Mouse (Mus musculus) embryonic facial prominence, embryonic 15.5 days (tissue): ENCODE data around the gene Apool. TPM values are rescaled to one million over a fixed set of nuclear protein-coding genes. Genes with fewer than 3 reads are reported as not detected.
"Not testable (repeated sequence)": the region's sequence is repeated elsewhere in the genome, so short reads cannot be mapped to it uniquely, and the experiment has no call there.

Source experiments
- ATAC-seq: fragments of 200-750 bp; cut with Nextera tagmentation; 2 replicates; pipeline ENCODE4 v1.8.0; 2017; ENCODE audit warnings: low read depth, moderate TSS enrichment; ENCODE audit not compliant: insufficient number of reproducible peaks, low FRiP score, low TSS enrichment
- H3K27ac ChIP-seq: fragments of 300-500 bp; sonication (generic); replicated peaks from 2 replicates; pipeline ENCODE4 v1.5.1; 2015; ENCODE audit warnings: mild to moderate bottlenecking, inconsistent platforms
- H3K27me3 ChIP-seq: fragments of 300-500 bp; sonication (generic); 2 replicates; pipeline ENCODE4 v1.6.1; 2015; ENCODE audit warnings: inconsistent platforms
- H3K36me3 ChIP-seq: fragments of 300-500 bp; sonication (generic); 2 replicates; pipeline ENCODE4 v1.6.1; 2015; ENCODE audit warnings: mild to moderate bottlenecking, inconsistent platforms
- H3K4me1 ChIP-seq: fragments of 300-500 bp; sonication (generic); 2 replicates; pipeline ENCODE4 v1.6.1; 2015; ENCODE audit warnings: inconsistent platforms
- H3K4me2 ChIP-seq: fragments of 300-500 bp; sonication (generic); replicated peaks from 2 replicates; pipeline ENCODE4 v1.6.1; 2015; ENCODE audit warnings: mild to moderate bottlenecking, inconsistent platforms
- H3K4me3 ChIP-seq: fragments of 300-500 bp; sonication (generic); replicated peaks from 2 replicates; pipeline ENCODE4 v1.5.1; 2015; ENCODE audit warnings: mild to moderate bottlenecking, inconsistent platforms
- H3K9ac ChIP-seq: fragments of 300-500 bp; sonication (generic); 2 replicates; pipeline ENCODE4 v1.6.1; 2015; ENCODE audit warnings: inconsistent platforms
- H3K9me3 ChIP-seq: fragments of 300-500 bp; sonication (generic); replicated peaks from 2 replicates; pipeline ENCODE4 v1.6.1; 2016; ENCODE audit warnings: inconsistent platforms
- WGBS: fragments of 180-500 bp; shearing (Covaris S2); methylation state at CpG from one replicate; pipeline ENCODE4 v1.1.7; 2015; 5-methylcytosine and 5-hydroxymethylcytosine counted together
- polyA plus RNA-seq: library from polyadenylated mRNA; unstranded; fragments of >200 nt; fragmentation: Nextera tagmentation; extraction: Ambion mirVana; gene quantifications from 2 replicates; pipeline ENCODE4 v1.2.1, GENCODE M21; 2015

Apool gene
- polyA plus RNA-seq = 48.3 and 58.0 TPM in 2 replicates

DNA sequence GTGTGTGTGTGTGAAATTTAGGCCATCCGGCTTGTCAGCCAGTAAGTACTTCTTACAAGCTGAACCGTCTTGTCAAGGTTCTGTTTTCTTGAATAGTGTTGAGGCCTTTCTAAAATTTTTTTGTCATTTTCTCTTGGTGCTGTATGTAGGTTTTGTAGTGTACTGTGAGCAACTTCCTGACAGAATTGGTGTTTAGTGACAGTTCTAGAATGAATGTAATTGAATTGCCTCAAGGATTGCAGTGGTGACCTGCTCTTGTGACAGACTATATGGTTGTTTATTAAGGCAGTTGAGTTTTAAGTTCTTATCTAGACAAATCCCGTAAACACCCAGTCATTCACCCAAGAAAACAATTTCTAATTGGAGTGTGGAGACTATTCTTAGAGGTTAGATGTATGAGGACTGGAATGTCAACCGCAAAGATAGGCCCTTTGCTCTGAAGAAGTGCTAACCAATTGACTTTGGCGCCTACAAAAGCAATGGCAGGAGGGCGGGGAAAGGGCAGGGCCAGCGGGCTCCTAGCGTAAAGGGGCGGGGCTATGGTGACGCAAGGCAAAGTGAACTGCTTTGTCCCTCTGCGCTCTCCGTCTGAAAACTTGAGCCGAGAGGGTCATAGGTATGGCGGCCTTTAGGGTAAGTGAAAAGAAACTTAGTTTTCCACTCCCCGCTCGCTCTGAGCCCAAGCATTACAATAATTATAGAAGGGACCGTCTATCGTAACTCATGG is at the start of gene Apool:
Gene Apool (plus strand): TSS at position 531 of the 727 bp plus-strand sequence.
- Histone ChIP-seq H3K9ac (peak within 1 kb of the TSS; percentile 40), H3K27me3 (no peaks in the 10 kb centered on the region), H3K36me3 (no peaks in the 10 kb centered on the region), H3K4me3 (peak within 1 kb of the TSS; percentile 55), H3K4me2 (peak within 1 kb of the TSS; percentile 37), H3K27ac (peak within 1 kb of the TSS; percentile 63), H3K4me1 (no peaks in the 10 kb centered on the region), H3K9me3 (no peaks in the 10 kb centered on the region)
- peak; percentile 87 for ATAC-seq
- WGBS = 22% methylated on average over 18 of the region's 18 CpGs

DNA sequence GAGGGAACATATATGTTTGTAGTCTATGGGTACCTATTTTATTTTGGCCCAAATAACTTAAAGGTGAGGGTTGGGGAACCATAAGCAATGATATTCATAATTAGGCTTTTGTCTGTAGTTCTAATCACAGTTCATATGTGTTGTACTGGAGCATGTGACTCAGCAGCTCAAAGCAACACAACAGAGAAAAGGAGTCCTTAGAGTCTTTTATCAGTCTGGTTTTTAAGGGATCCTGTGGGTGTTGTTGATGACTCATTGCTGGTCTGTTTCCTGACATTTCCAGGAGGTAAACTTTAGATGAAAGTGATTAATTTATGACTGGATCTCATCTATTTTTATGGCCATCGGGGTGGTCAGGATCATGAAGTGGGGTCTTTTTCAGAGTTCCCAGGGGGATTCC is 37.6 kb upstream of the Apool start:
- no peaks in the 10 kb centered on the region for H3K27me3 ChIP-seq
- no peak for ATAC-seq
- H3K4me2 ChIP-seq = no peak overlapping the region
- H3K27ac ChIP-seq = no peak overlapping the region
- no peaks in the 10 kb centered on the region for H3K36me3 ChIP-seq
- 71% methylated on average over 1 of the region's 1 CpGs for WGBS
- H3K4me3 ChIP-seq = no peak overlapping the region
- no peaks in the 10 kb centered on the region for H3K9me3 ChIP-seq
- H3K9ac ChIP-seq = no peak overlapping the region
- H3K4me1 ChIP-seq = no peaks in the 10 kb centered on the region

DNA sequence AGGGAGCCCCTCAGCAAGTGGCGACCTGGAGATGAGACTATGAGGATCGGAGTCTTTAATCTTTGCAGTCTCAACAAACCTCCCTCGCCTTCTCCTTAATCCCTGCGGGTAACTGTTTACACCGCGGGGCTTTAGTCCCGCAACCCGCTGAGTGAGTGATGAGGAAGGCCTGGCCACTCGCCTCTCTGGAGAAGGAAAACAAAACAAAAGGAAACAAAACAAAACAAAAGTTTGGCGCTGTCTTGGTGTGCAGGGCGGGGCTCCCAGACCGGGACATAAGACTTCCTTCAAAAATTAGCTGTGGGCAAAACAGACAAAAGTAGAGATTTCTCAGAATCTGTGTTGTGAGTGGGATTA is 375 bp downstream of the Apool start:
- WGBS = 11% methylated on average over 12 of the region's 12 CpGs
- H3K27ac ChIP-seq = peak overlapping the region; percentile 63
- ATAC-seq = no peak

DNA sequence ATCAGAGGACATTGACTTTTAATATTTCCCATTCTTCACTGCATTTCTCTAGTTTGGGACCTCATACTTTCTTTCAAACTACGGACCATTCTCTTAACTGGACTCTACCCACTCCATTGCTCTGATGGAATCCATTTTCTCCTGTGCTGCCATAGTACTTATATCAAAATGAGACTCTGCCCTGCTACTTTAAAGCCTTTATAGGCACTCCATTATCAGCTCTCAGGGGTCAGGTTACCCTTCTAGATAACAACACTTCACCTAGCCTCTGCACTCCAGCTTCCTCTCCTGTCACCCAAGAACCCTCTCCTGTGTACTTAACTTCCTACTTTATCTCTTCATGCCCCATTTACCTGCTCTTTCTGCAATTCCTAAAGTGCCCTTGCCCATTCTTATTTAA is 960 bp downstream of the Apool start:
- no peak overlapping the region for H3K27ac ChIP-seq
- H3K9me3 ChIP-seq = no peaks in the 10 kb centered on the region
- H3K36me3 ChIP-seq = no peaks in the 10 kb centered on the region
- 45% methylated on average over 1 of the region's 1 CpGs for WGBS
- ATAC-seq = no peak
- peak overlapping the region; percentile 37 for H3K4me2 ChIP-seq
- no peaks in the 10 kb centered on the region for H3K27me3 ChIP-seq
- no peak overlapping the region for H3K9ac ChIP-seq
- H3K4me3 ChIP-seq = peak overlapping the region; percentile 55
- H3K4me1 ChIP-seq = no peaks in the 10 kb centered on the region

More for the DNA sequence above, 375 bp downstream of the Apool start:
- Histone ChIP-seq H3K36me3 (no peaks in the 10 kb centered on the region), H3K4me2 (peak overlapping the region; percentile 37), H3K27me3 (no peaks in the 10 kb centered on the region), H3K4me1 (no peaks in the 10 kb centered on the region), H3K9me3 (no peaks in the 10 kb centered on the region), H3K4me3 (peak overlapping the region; percentile 55), H3K9ac (peak overlapping the region; percentile 40)

GRCm38 (mm10) chrX:112320273-112320672 is 9.1 kb downstream of the Apool start:
- no peak overlapping the region for H3K27ac ChIP-seq
- no peaks in the 10 kb centered on the region for H3K9me3 ChIP-seq
- no peaks in the 10 kb centered on the region for H3K36me3 ChIP-seq
- no peak overlapping the region for H3K4me3 ChIP-seq
- no peaks in the 10 kb centered on the region for H3K4me1 ChIP-seq
- H3K4me2 ChIP-seq = no peak overlapping the region
- no peak for ATAC-seq
- no peak overlapping the region for H3K9ac ChIP-seq
- H3K27me3 ChIP-seq = no peaks in the 10 kb centered on the region

GRCm38 (mm10) chrX:112339486-112339885 is 28.4 kb downstream of the Apool start:
- Histone ChIP-seq H3K4me1 (no peaks in the 10 kb centered on the region), H3K9me3 (no peaks in the 10 kb centered on the region), H3K36me3 (no peaks in the 10 kb centered on the region), H3K4me2 (no peak overlapping the region), H3K27me3 (no peaks in the 10 kb centered on the region), H3K4me3 (no peak overlapping the region), H3K27ac (no peak overlapping the region), H3K9ac (no peak overlapping the region)
- ATAC-seq = no peak
- WGBS = 77% methylated on average over 3 of the region's 3 CpGs

GRCm38 (mm10) chrX:112347467-112348394 is 36.6 kb downstream of the Apool start:
- no peaks in the 10 kb centered on the region for H3K4me1 ChIP-seq
- H3K4me2 ChIP-seq = no peak overlapping the region
- H3K9me3 ChIP-seq = no peaks in the 10 kb centered on the region
- H3K27ac ChIP-seq = no peak overlapping the region
- ATAC-seq = no peak
- H3K4me3 ChIP-seq = no peak overlapping the region
- no peak overlapping the region for H3K9ac ChIP-seq
- 70% methylated on average over 4 of the region's 4 CpGs for WGBS
- no peaks in the 10 kb centered on the region for H3K27me3 ChIP-seq
- H3K36me3 ChIP-seq = no peaks in the 10 kb centered on the region

- ATAC-seq = no peak
- Histone ChIP-seq H3K9me3 (no peaks in the 10 kb centered on the region), H3K36me3 (no peaks in the 10 kb centered on the region), H3K9ac (no peak overlapping the region), H3K27ac (no peak overlapping the region), H3K4me3 (no peak overlapping the region), H3K4me1 (no peaks in the 10 kb centered on the region), H3K4me2 (no peak overlapping the region), H3K27me3 (no peaks in the 10 kb centered on the region)
- WGBS = 34% methylated on average over 3 of the region's 3 CpGs
These were observed 37.3 kb downstream of the Apool start for GRCm38 (mm10) chrX:112348395-112348791.

DNA sequence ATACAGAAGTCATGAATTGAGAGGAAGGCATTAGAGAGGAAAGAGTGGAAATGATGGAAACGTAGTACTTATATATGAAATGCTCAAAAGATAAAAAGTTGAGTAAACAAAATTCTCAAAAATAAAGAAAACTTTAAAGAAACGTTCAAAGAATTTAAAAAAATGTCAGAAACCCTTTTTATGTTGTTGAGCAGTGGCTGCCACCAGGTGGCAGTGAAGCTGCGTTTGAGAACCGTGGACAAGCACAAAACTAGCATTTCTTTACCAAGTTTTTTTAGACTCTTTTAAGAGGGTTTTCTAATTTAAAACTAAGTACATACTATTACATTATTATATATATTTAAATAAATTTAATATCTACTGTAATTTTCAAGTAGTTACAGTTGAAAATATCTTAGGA is 57.3 kb downstream of the Apool start:
- no peak for ATAC-seq
- Histone ChIP-seq H3K4me1 (no peaks in the 10 kb centered on the region), H3K27ac (no peak overlapping the region), H3K9ac (no peak overlapping the region), H3K36me3 (no peaks in the 10 kb centered on the region), H3K27me3 (no peaks in the 10 kb centered on the region), H3K4me3 (no peak overlapping the region), H3K4me2 (no peak overlapping the region), H3K9me3 (peaks cover 6% of the 10 kb centered on the region; the same call in 1 of the 2 replicates)
- 33% methylated on average over 4 of the region's 4 CpGs for WGBS

DNA sequence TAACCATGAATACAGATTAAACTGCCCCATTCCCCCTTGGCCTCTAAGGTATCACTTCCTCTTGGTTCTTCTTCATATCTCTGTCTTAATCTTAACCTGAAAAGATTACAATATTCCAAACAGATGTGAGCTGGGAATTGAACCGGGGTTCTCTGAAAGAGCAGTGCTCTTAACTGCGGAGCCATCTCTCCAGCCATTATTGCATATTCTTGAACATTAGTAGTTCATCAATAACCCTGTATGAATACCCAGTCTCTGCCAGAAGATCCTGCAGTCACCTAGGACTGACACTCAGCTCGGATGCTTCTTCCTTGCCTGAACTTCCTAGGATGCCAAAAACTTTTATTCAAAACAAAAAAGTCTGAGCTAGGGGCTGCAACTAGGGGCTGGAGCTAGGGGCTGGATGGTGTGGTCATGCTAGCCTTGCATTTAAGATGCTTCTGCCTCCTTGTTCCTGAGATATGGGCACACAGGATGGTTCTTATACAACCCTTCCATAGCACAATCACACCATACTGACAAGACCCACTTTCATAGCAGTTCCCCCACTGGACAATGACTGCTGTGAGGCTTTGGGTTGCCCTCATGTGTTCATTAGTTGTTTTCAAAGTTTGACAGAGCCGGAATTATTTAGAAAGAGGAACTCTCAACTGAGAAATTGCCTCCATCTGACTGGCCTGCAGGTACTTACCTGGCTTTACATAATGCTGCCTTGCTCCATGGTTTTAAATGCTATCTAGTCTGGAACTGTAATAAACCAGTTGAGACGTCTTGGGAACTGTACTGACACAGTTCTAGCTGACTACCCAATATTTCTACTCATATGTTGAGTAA is 59.7 kb downstream of the Apool start:
- H3K4me1 ChIP-seq, H3K27me3 ChIP-seq, H3K4me3 ChIP-seq, H3K9ac ChIP-seq, H3K27ac ChIP-seq, H3K9me3 ChIP-seq, H3K36me3 ChIP-seq, H3K4me2 ChIP-seq: not testable (repeated sequence)
- WGBS = 86% methylated on average over 5 of the region's 5 CpGs
- ATAC-seq = peak; percentile 100

GRCm38 (mm10) chrX:112406679-112407078 is 95.5 kb downstream of the Apool start, which contains the start of gene Satl1:
TSS of gene Satl1 (minus strand) at chrX:112406779.
- H3K4me1 ChIP-seq = no peaks in the 10 kb centered on the region
- no peaks in the 10 kb centered on the region for H3K36me3 ChIP-seq
- WGBS = 94% methylated on average over 3 of the region's 3 CpGs
- H3K9me3 ChIP-seq = no peaks in the 10 kb centered on the region
- H3K27ac ChIP-seq = no peak within 1 kb of the TSS
- no peaks in the 10 kb centered on the region for H3K27me3 ChIP-seq
- H3K9ac ChIP-seq = no peak within 1 kb of the TSS
- no peak for ATAC-seq
- no peak within 1 kb of the TSS for H3K4me3 ChIP-seq
- no peak within 1 kb of the TSS for H3K4me2 ChIP-seq
